In the genomic region with DNA sequence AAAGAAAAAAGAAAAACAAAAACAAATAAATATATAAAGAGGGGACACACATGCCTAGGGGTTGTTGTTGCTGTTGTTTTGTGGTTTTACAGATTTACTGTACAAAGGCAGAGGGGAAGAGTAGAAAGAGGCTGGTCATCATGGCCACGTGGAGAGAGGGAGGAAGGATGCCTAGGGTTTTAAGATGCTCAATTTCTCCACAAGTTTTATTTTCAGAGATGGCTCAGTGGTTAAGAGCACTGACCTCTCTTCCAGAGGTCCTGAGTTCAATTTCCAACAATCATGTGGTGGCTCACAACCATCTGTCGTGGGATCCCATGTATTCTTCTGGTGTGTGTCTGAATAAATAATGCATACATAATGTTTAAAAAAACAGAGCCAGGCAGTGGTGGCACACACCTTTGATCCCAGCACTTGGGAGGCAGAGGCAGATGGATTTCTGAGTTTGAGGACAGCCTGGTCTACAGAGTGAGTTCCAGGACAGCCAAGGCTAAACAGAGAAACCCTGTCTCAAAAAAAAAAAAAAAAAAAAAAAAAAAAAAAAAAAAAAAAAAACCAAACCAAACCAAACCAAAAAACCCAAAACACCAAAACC, we compare ENCODE assay signal across 8 mouse cellular contexts.
A peak's percentile ranks its signal among the peaks of the same experiment; 100 is the strongest.
DNase-seq lines count a peak whose midpoint lies in the region; ATAC-seq and TF ChIP-seq lines count a peak whose summit lies in the region.
"Not testable (repeated sequence)": the region's sequence is repeated elsewhere in the genome, so short reads cannot be mapped to it uniquely, and the experiment has no call there.

No protein-coding gene starts in this region.

- TF ChIP-seq CTCF in liver, adult 2 months (IDR thresholded peaks at IDR 0.05; ENCODE audit: low read depth, low read length): not testable (repeated sequence)

- not testable (repeated sequence) for H3K4me3 ChIP-seq in embryonic facial prominence, embryonic 10.5 days; liver, adult 2 months (ENCODE audit: insufficient read depth, low read depth, low read length); stomach, embryonic 15.5 days (replicated peaks)

- H3K27ac ChIP-seq in embryonic facial prominence, embryonic 10.5 days (replicated peaks); liver, adult 2 months (replicated peaks; ENCODE audit: insufficient read depth, low read depth, low read length); stomach, embryonic 15.5 days: not testable (repeated sequence)

- H3K36me3 ChIP-seq in embryonic facial prominence, embryonic 10.5 days (replicated peaks); liver, adult 2 months (ENCODE audit: control insufficient read depth, insufficient read depth, low read length); stomach, embryonic 15.5 days: not testable (repeated sequence)

- not testable (repeated sequence) for H3K27me3 ChIP-seq in embryonic facial prominence, embryonic 10.5 days (replicated peaks; ENCODE audit: low read depth, poor library complexity, severe bottlenecking); liver, adult 2 months (ENCODE audit: control insufficient read depth, insufficient read depth, low read length); stomach, embryonic 15.5 days (replicated peaks)

- not testable (repeated sequence) for H3K79me2 ChIP-seq in liver, adult 2 months (ENCODE audit: control insufficient read depth, insufficient read depth, low read length)

- TF ChIP-seq POLR2A in liver, adult 2 months (IDR thresholded peaks at IDR 0.05; ENCODE audit: extremely low read depth, insufficient read depth, low read length): not testable (repeated sequence)

- not testable (repeated sequence) for H3K9ac ChIP-seq in liver, adult 2 months (ENCODE audit: low read depth, low read length); stomach, embryonic 15.5 days

- WGBS in embryonic facial prominence, embryonic 10.5 days: 67% methylated on average over 2 of the region's 2 CpGs
- 75% methylated on average over 2 of the region's 2 CpGs for WGBS in liver, adult 2 months
- WGBS in stomach, embryonic 15.5 days: 72% methylated on average over 2 of the region's 2 CpGs

- peak; percentile 87 for ATAC-seq in stomach, embryonic 15.5 days (ENCODE audit: insufficient read depth, low FRiP score, low read depth)

- H3K9me3 ChIP-seq in embryonic facial prominence, embryonic 10.5 days; stomach, embryonic 15.5 days: not testable (repeated sequence)

- DNase-seq in CD4-positive, CD25-positive, alpha-beta regulatory T cell, adult 2 months (ENCODE audit: low read depth, low spot score): peak; percentile 69
- DNase-seq in adrenal gland, postnatal 4 days (ENCODE audit: low spot score in 2 of 2): peak; percentile 59 to 70
- DNase-seq in embryonic facial prominence, embryonic 10.5 days (ENCODE audit: low spot score): peak; percentile 74
- peak; percentile 31 to 32 for DNase-seq in heart, adult 9 months (ENCODE audit: low spot score in 2 of 2)
- peak; percentile 14 for DNase-seq in kidney, adult 9 months
- DNase-seq in liver, adult 2 months (ENCODE audit: extremely low read depth, low read depth, low spot score): peak; percentile 70
- peak; percentile 84 for DNase-seq in neural tube, embryonic 10.5 days (ENCODE audit: extremely low spot score, low spot score)

- not testable (repeated sequence) for H3K4me2 ChIP-seq in stomach, embryonic 15.5 days

- not testable (repeated sequence) for H3K4me1 ChIP-seq in embryonic facial prominence, embryonic 10.5 days; liver, adult 2 months (ENCODE audit: control insufficient read depth, insufficient read depth, low read length); stomach, embryonic 15.5 days

Comparison
In these comparisons a context has a peak if more than half of its experiments do, and no peak if none do; other contexts are left out.
1. DNase-seq: peak in every context shown above with its lines; median percentile 84 in neural tube, embryonic 10.5 days; 74 in embryonic facial prominence, embryonic 10.5 days; 70 in liver, adult 2 months; 69 in CD4-positive, CD25-positive, alpha-beta regulatory T cell, adult 2 months; 64 in adrenal gland, postnatal 4 days; 32 in heart, adult 9 months; 14 in kidney, adult 9 months.